Mouse (Mus musculus): ENCODE results near the gene Hs3st2. TPM values are rescaled to one million over a fixed set of nuclear protein-coding genes. Genes with fewer than 3 reads are reported as not detected.
A peak's percentile ranks its signal among the peaks of the same experiment; 100 is the strongest.

Hs3st2 gene
- total RNA-seq, 2 experiments from 2014 or later, result 16.5 to 20.2 TPM

DNA sequence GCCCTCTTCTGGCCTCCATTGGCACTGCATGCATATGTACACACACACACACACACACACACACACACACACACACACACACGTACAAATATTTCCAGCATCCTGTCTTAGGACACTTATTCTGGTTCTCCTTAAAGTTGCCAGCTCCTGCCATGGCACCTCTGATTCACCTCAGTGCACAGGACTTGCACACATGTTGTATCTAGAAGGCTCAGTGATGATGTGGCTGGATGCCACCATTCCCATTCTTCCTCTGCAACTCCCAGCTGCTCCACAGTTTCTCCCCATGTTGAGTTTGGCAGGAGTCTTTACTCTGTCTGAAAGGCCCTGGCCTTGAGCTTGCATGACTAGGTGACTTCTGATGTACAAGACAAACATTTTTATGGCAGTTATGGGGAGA is 65.1 kb downstream of the Hs3st2 start:
- no peak for DNase-seq (ENCODE audit: low spot score in 2 of 2)

DNA sequence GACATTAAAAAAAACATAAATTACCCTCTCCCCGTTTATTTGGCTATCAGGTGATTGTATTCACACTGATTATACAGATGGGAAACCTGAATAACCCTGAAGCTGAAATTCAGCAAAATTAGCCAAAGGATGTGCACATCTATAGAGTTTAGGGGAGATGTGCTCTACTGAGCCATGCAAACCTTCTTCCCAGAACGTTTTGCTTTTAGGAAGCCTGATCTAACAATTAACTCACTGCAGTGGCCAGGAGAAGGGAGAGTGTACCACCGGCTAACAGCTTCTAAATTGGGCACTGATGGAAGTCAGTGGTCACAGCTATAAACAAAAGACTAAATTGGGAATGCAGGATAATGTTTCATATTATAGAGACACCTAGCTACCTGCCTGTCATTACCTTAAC is 66.4 kb downstream of the Hs3st2 start:
- no peak for DNase-seq (ENCODE audit: low spot score in 2 of 2)

DNA sequence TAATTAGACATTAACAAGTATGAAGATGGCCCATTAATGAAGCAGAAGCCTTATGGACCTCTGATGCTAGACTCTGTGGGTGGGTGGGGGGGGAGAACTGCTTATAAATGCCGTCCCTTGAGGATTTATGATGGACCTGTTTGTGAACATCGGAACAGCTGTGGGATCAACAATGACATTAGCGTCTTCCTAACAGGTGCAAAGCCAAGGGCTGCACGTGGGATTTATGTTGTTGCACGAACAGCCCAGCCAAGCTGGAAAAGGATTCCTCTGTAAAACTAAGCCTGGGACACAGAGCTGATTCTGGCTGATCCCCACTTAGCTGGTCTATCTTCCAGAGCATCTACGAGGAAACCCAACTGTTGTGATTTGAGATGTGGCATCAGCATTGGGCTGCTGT is 69.0 kb downstream of the Hs3st2 start:
- no peak for DNase-seq (ENCODE audit: low spot score in 2 of 2)

DNA sequence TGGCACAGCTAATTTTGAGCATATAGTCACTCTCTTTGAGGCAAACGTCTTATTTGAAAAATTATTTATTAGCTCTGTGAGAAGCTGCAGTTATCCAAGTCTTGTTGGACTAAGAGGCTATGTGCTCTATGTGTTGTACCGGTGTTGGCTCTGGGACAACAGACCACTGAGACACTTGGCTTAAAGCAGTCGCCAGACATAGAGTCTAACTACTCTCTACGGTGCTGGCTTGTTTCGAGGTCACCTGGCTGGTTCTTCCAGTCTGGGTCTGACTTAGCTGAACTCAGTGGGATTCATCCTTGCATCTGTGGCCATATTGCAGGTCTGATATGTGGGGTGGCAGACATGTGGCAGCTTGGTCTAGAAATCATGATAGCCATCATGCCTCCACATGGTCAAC is 72.8 kb downstream of the Hs3st2 start:
- DNase-seq (ENCODE audit: low spot score in 2 of 2), result no peak

DNA sequence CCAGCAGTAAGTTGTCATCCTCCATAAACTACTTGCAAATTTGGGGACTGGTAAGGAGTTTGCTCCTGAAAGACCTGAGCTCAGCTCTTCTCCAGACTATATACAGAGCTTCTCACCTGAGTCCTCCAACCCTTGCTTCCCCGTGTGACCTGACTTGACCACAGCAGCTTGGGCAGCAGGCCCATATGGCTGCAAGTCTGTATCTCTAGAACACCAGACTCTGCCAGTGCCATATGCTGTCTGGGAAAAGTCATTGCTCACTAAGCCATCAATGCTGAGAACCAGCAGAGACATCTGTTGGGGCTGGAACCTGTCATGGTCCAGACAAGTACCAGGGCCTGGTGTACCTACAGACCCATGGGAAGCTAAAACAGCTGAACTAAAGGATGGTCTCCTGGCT is 73.5 kb downstream of the Hs3st2 start:
- no peak for DNase-seq (ENCODE audit: low spot score in 2 of 2)

DNA sequence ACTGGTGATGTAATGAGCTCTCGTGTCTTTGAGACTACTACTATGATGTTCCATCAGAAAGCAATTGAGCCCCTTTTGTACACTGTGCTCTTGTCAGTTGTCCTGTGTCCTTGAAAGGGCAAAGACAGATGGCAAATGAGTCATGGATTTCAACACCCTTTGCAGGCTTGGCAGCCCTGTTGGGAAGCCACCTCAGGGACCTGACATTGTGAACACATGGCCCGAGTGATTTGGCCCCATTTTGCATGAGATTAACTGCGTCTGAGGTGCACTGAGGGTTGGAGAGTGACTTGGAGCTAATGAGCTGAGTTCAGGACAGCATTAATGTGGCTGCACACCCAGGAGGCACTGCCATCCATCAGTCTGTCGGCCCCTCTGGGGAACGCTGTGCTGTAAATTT is 74.7 kb downstream of the Hs3st2 start:
- no peak for DNase-seq (ENCODE audit: low spot score in 2 of 2)

DNA sequence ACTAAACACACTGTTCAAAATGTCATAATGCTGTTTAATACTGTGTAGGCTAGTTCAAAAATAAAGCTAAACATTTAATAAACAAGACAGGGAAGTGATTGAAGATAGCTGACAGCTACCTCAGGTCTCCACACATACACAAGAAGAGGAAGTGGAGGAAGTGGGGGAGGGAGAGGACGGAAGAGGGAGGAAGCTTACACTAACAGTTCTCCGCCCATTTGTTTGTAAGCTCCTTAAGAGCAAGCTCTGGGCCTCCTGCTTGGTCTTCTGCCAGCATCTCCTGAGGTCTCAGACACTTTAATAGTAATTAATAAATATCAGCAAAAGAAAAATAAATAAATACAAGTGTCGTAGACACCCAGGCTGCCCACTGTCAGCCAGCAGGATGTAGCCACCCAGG is 77.8 kb downstream of the Hs3st2 start:
- no peak for DNase-seq (ENCODE audit: low spot score in 2 of 2)

DNA sequence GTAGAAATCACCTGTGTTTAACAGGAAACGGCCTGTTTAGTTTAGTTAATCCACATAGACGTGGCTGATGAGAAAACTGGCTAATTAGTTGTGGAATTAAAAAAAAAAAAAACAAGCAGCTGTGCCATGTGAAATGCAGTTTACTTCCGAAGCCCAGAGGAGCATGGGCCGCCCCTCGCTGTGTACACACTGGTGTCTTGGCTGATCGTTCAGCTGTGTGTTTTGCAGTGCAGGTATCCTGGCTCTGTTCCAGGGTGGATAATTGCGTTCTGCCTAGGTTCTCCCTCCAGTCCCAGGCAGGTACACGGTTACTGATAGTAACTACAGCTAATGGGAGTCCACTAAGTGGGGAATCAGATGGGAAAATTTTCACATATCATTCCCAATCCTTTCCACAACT is 86.6 kb downstream of the Hs3st2 start:
- no peak for DNase-seq (ENCODE audit: low spot score in 2 of 2)

DNA sequence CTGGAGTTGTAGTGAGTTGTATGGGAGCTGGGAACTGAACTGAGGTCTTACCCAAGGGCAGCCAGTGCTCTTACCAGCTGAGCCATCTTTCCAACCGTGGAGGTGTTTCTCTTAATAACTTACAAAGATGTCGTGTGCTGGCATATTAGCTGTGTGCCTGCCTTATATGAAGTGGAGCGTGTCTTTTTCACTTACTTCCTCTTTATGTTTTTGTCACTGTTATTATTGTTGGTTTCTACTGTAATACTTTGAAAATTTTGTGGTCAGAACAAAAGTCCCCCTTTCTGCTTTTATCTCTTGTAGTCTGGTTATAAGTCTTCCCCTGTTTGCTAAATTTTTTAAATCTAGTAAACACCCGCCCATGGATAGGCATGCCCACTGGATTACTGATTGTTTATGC is 88.4 kb downstream of the Hs3st2 start:
- no peak for DNase-seq (ENCODE audit: low spot score in 2 of 2)

DNA sequence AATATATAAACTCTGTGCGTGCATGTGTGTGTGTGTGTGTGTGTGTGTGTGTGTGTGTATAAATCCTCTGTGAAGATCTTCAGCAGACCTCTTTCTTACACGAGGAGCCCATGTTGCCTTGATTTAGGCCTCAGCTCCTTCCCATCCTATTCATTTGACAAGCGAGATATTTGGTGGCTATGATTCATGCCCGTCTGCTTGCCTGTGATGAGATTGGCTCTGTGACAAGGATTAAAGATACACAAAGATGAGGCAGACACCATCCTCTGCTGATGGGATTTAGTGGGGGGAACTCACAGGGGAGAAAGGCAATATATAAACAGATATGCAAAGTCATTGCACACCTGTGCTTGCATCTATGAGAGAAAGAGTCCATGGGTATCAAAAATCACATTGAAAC is 92.9 kb downstream of the Hs3st2 start:
- DNase-seq (ENCODE audit: low spot score in 2 of 2), result no peak

DNA sequence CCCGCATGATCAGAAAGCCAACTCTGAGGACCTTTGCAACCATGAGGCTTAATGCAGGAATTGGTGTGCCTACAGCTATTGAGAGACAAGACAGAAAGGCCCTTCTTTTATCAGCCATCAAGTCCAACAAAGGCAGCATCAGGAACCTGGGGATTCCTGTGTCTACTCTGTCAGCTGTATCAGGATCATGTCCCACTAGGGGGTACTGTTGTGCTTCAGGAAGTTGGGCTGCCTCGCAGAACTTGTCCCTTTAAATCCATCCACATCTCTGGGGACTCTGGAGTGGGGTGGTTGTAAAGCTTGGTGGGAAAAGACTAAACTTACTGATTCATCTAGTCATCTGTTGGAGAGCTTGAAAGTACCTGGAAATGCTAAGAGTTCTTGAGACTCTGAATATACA is 93.6 kb downstream of the Hs3st2 start:
- peak; percentile 65 to 71 for DNase-seq (ENCODE audit: low spot score in 2 of 2)

DNA sequence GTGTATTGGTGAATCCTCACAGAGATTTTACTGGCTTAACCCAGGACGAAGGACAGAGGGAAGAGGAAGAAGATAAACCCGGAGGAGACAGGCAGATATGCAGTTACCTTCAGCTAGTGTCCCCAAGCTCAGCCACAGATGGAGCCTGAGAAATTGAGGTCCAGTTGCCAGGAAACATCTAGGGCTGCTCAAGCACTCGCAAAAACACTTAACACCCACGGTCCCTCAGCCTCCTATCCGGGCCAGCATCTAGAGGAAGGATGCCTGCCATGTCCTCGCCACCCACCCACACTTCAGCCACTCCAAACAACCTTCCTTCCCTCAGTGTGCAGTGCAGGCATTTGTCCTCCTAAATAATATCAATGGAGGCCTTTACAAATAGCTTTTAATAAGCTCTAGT is 95.6 kb downstream of the Hs3st2 start:
- DNase-seq (ENCODE audit: low spot score in 2 of 2), result no peak

DNA sequence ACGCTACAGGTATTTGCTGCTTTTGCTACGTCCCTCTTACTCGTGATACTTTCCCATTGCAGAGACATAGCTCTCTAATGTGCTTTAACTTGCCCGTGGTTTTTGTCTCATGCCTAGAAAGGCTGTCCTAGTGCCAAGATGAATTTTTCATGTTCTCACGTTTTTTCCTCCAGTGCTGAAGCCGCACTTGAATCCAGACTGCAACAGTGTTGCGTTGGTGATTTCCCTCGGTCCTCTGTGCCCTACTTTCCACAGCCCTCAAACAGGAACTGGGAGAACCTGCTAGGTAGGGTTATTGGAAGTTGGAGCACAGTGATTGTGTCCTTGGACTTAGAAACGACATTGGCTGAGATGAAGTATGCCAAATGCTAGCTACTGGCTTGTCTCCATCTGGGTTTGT is 97.7 kb downstream of the Hs3st2 start:
- DNase-seq (ENCODE audit: low spot score in 2 of 2), result no peak

DNA sequence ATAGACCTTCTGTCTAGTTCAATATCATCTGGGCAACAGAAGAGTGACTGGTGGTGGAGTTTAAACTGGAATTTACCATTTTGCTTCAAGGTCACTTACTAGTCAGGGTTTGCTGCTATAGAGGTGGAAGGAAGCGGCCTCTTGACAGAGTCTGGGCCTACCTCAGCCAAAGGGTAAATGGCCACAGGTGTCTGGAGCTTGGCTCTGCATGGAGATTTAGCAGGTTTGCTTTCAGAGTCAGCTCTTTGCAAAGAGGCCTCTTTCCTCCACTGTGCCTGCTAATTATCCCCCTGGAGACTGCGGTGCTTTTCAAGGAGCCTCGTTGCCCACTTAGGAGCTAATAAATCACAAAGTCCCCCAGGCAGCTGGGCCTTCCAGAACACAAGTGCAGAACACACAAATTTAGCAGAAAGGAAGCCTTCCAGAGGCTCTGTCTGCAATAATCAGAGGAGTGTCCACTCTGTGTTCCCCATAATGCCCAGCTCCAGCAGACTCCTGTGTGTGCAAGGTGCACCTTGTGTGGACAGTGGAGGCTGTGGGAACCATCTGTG is 99.9 kb downstream of the Hs3st2 start:
- DNase-seq (ENCODE audit: low spot score in 2 of 2), result no peak

DNA sequence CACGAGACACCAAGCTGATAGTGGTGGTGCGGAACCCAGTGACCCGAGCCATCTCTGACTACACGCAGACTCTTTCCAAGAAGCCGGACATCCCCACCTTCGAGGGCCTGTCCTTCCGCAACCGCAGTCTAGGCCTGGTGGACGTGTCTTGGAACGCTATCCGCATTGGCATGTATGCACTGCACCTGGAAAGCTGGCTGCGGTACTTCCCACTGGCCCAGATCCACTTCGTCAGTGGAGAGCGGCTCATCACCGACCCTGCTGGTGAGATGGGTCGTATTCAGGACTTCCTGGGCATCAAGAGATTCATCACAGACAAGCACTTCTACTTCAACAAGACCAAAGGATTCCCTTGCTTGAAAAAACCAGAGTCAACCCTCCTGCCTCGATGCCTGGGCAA is 108.9 kb downstream of the Hs3st2 start:
- no peak for DNase-seq (ENCODE audit: low spot score in 2 of 2)

DNA sequence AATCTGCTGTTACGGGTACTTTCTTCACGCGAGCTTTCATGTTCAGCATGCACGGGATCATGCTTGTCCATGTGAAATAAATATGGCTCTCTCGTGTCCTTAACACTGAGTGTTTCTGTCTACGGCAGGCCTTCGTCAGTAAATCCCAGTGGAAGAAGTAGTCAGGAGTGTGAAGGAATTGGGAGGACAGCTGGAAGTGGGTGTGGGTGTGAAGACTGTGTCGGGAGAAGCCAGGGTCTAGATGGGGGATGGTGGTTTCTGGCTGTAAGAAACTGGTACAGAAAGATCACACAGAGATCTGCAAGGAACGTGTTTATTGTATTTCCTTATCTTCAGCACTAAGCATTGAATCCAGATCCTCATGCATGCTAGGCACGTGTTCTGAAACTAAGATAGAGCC is 110.0 kb downstream of the Hs3st2 start:
- DNase-seq (ENCODE audit: low spot score in 2 of 2), result no peak

DNA sequence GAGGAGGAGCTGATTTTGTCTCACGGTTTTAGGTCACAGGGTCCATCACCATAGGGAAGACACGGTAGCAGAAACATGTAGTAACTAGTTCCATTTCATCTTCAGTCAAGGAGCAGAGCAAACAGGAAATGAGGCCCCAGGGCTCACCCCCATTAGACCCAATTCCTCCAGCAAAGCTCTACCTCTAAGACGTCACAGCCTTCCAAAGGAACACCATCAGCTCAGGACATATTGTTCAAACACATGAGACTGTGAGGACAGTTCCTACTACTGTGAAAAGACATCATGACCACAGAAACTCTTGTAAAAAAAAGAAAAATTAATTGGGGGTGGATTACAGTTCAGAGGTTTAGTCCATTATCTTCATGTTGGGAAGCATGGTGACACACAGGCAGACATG is 125.1 kb downstream of the Hs3st2 start:
- no peak for DNase-seq (ENCODE audit: low spot score in 2 of 2)

DNA sequence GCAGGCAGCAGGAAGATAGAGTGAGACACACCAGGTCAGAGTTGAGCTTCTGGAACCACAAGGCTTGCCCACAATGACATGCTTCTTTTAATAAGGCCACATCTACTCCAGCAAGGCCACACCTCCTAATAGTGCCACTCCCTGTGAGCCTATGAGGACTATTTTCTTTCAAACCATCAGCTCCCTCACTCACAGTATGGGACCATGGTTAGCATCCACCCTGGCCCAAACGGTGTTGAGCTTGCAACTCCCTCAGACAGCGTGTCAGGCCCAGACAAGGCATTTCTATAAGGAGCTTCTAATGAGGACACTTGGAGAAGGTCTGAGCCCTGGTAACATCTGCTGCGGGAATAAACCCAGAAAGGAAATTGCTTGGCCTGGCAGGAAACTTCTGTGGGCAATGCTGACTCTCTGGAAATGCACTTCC is 125.5 kb downstream of the Hs3st2 start:
- DNase-seq (ENCODE audit: low spot score in 2 of 2), result no peak

DNA sequence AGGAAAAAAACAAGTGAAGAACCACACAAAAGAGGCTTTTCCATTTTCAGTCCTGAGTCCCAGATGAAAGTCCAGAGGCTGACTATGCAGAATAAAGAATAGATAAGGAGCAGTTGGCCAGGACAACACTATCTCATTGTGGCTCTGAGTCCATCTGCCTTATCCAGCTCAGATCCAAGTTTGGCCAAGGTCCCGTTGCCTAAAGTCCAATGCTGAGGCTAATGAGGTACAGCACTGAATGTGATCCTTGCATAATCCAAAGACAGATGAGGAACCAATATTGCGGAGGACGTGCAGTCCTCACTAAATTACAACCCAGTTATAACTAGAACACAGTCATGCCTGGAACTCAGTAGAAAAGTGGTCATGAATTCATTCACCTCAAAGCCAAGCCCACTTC is 130.5 kb downstream of the Hs3st2 start:
- no peak for DNase-seq (ENCODE audit: low spot score in 2 of 2)

DNA sequence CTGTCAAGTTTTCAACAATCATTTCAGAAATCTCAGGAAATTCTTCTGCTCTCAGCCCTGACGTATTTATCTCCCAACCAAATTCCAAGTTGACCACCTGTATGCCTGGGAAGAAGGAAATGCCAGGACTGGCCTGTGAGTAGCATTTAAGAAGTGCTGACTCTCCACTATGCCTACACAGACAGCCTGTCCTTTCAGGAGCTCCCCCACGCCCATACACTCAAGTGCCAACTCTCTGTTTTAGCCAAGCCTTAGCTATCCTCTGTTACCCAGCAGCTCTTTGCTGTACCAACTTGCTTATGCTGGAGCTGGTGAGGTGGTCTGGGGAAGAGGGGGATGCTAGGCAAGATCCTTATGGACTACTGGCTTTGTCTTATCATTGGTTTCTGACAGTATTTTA is 137.4 kb downstream of the Hs3st2 start:
- DNase-seq (ENCODE audit: low spot score in 2 of 2), result no peak

DNA sequence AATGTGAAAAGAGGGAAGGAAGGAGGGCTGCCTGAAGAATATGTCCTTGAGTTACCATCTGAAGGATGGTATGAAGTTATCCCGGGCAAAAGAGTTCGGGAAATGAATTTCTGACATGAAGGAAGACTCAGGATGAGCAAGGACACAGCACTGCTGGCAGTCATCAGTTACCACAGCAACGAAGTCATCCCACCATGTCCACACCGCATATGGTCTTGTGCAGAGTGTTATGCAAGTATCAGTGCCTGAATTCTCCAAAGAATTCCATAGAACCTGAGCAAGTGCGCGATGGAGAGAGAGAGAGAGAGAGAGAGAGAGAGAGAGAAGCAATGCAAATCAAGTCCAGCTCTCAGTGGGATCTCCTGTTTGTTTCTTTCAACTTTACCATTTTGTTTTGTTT is 142.0 kb downstream of the Hs3st2 start:
- no peak for DNase-seq (ENCODE audit: low spot score in 2 of 2)

DNA sequence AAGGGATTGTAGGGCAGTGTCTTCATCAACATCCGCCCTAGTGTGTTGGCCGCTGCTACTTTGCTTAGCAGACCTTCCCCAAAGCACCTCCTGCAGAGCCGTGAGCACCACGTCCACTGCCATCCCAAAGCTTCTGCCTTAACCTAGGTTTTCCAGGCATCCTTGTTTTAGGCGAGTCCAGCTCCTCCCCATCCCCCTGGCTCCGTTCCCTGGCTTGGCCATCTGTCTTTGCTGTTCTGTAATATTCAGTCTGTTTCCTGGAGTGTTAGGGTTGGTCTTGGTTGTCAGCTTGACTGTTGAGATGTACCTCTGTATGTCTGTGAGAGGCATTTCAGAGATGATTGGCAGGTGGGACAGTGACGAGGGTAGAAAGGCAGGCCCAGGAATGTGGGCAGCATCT is 142.7 kb downstream of the Hs3st2 start:
- DNase-seq (ENCODE audit: low spot score in 2 of 2), result peak; percentile 13 to 28

DNA sequence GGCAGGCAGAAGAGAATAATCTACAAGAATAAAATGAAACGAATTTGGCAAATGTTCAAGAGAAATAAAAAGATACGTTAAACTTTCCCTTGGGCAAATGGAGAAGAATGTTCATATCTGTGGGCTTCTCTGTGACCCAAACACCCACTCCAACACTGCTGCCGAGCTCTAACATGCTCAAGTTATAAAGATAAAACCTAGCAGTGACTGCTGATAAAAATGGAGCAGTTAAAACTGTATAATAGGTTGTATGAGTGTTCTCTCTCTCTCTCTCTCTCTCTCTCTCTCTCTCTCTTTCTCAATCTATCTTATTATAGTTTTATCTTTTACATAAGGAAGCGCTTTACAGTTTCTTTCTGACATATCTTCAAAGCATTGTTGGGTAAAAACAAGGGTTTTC is 144.3 kb downstream of the Hs3st2 start:
- DNase-seq (ENCODE audit: low spot score in 2 of 2), result no peak
